Mouse (Mus musculus) neural tube, embryonic 11.5 days (tissue): ENCODE results near the gene Zfp27. TPM values are rescaled to one million over a fixed set of nuclear protein-coding genes. Genes with fewer than 3 reads are reported as not detected.
"Not testable (repeated sequence)": the region's sequence is repeated elsewhere in the genome, so short reads cannot be mapped to it uniquely, and the experiment has no call there.

Experiments used
- ATAC-seq: fragments of 200-750 bp; cut with Nextera tagmentation; 2 replicates; pipeline ENCODE4 v1.8.0; 2017; ENCODE audit warnings: moderate number of reproducible peaks, mild to moderate bottlenecking, moderate TSS enrichment, moderate library complexity; ENCODE audit not compliant: insufficient read depth, low FRiP score, low TSS enrichment
- DNase-seq: peaks from one replicate; pipeline ENCODE4 v3.0.0-alpha.2; 2015; ENCODE audit warnings: low spot score
- H3K27ac ChIP-seq: fragments of 300-500 bp; sonication (generic); 2 replicates; pipeline ENCODE4 v1.5.1; 2014; ENCODE audit warnings: low read depth, mild to moderate bottlenecking, low read length
- H3K27me3 ChIP-seq: fragments of 300-500 bp; sonication (generic); 2 replicates; pipeline ENCODE4 v1.6.1; 2014; ENCODE audit warnings: mild to moderate bottlenecking, low read length, mixed read lengths; ENCODE audit not compliant: control insufficient read depth, insufficient read depth
- H3K36me3 ChIP-seq: fragments of 300-500 bp; sonication (generic); 2 replicates; pipeline ENCODE4 v1.6.1; 2014; ENCODE audit warnings: mild to moderate bottlenecking, low read length, moderate library complexity, mixed read lengths; ENCODE audit not compliant: control insufficient read depth, insufficient read depth
- H3K4me1 ChIP-seq: fragments of 300-500 bp; sonication (generic); 2 replicates; pipeline ENCODE4 v1.6.1; 2014; ENCODE audit warnings: low read length, mixed read lengths; ENCODE audit not compliant: control insufficient read depth, insufficient read depth
- H3K4me2 ChIP-seq: fragments of 300-500 bp; sonication (generic); 2 replicates; pipeline ENCODE4 v1.6.1; 2014; ENCODE audit warnings: low read depth, mild to moderate bottlenecking, moderate library complexity
- H3K4me3 ChIP-seq: fragments of 300-500 bp; sonication (generic); 2 replicates; pipeline ENCODE4 v1.5.1; 2014; ENCODE audit warnings: low read depth, low read length
- H3K9ac ChIP-seq: fragments of 300-500 bp; sonication (generic); 2 replicates; pipeline ENCODE4 v1.6.1; 2014; ENCODE audit warnings: mild to moderate bottlenecking, low read length
- H3K9me3 ChIP-seq: fragments of 300-500 bp; sonication (generic); 2 replicates; pipeline ENCODE4 v1.6.1; 2016; ENCODE audit warnings: low read length; ENCODE audit not compliant: control insufficient read depth
- WGBS: fragments of 180-500 bp; shearing (Covaris S2); extraction: QIAGEN DNeasy Blood & Tissue Kit; methylation state at CpG from one replicate; pipeline ENCODE4 v1.1.7; 2014; 5-methylcytosine and 5-hydroxymethylcytosine counted together
- polyA plus RNA-seq: library from polyadenylated mRNA; unstranded; fragments of >200 nt; fragmentation: Nextera tagmentation; extraction: Ambion mirVana; gene quantifications from 2 replicates; pipeline ENCODE4 v1.2.1, GENCODE M21; 2014

The Zfp27 gene
- polyA plus RNA-seq, 1 experiment from 2014 or later: 14.4 TPM

- DNase-seq (no peak), ATAC-seq (no peak)
- no peaks in the 10 kb centered on the region for H3K27me3 ChIP-seq
- no peak overlapping the region for H3K9ac ChIP-seq
- no peak overlapping the region for H3K4me3 ChIP-seq
- peaks cover 4% of the 10 kb centered on the region; the same call in 1 of the 2 replicates for H3K4me1 ChIP-seq
- H3K9me3 ChIP-seq: no peaks in the 10 kb centered on the region
- 87% methylated on average over 5 of the region's 5 CpGs for whole genome bisulfite sequencing
- no peak overlapping the region for H3K4me2 ChIP-seq
- H3K36me3 ChIP-seq: peaks cover 4% of the 10 kb centered on the region
- H3K27ac ChIP-seq: 0 out of 2 replicates have a peak overlapping the region, but pooled peaks have one; percentile 93
These were observed 834 bp upstream of the Zfp27 start for GRCm38 (mm10) chr7:29907206-29907605.

- Histone ChIP-seq H3K9ac (peak overlapping the region; percentile 60), H3K36me3 (no peaks in the 10 kb centered on the region; the same call in 1 of the 2 replicates), H3K4me2 (peak overlapping the region; percentile 70), H3K27ac (peak overlapping the region; percentile 93), H3K27me3 (no peaks in the 10 kb centered on the region), H3K4me1 (peaks cover 4% of the 10 kb centered on the region; the same call in 1 of the 2 replicates), H3K9me3 (no peaks in the 10 kb centered on the region), H3K4me3 (peak overlapping the region; percentile 54)
- DNase-seq (no peak), ATAC-seq (no peak)
- 26% methylated on average over 8 of the region's 8 CpGs for WGBS
These were observed 298 bp upstream of the Zfp27 start for GRCm38 (mm10) chr7:29906682-29907058.

GRCm38 (mm10) chr7:29904101-29904500 lies 2.3 kb downstream of the Zfp27 start:
- ATAC-seq (no peak), DNase-seq (no peak)
- Histone ChIP-seq H3K9me3 (no peaks in the 10 kb centered on the region; the same call in 1 of the 2 replicates), H3K4me2 (no peak overlapping the region), H3K4me1 (peaks cover under 1% of the 10 kb centered on the region; the same call in 1 of the 2 replicates), H3K27ac (no peak overlapping the region), H3K4me3 (no peak overlapping the region), H3K9ac (no peak overlapping the region), H3K27me3 (no peaks in the 10 kb centered on the region), H3K36me3 (peaks cover 3% of the 10 kb centered on the region)
- 98% methylated on average over 4 of the region's 4 CpGs for WGBS

GRCm38 (mm10) chr7:29898351-29898750 lies 8.0 kb downstream of the Zfp27 start:
- H3K36me3 ChIP-seq: peaks cover 44% of the 10 kb centered on the region
- H3K4me3 ChIP-seq: no peak overlapping the region
- ATAC-seq: no peak
- no peak overlapping the region for H3K9ac ChIP-seq
- H3K27me3 ChIP-seq: no peaks in the 10 kb centered on the region
- H3K9me3 ChIP-seq: peaks cover 25% of the 10 kb centered on the region
- no peaks in the 10 kb centered on the region for H3K4me1 ChIP-seq
- 98% methylated on average over 4 of the region's 4 CpGs for WGBS
- H3K4me2 ChIP-seq: no peak overlapping the region
- no peak for DNase-seq
- no peak overlapping the region for H3K27ac ChIP-seq

GRCm38 (mm10) chr7:29892756-29893155 lies 13.6 kb downstream of the Zfp27 start:
- H3K9ac ChIP-seq: no peak overlapping the region
- H3K27me3 ChIP-seq: no peaks in the 10 kb centered on the region
- DNase-seq (no peak), ATAC-seq (no peak)
- H3K4me3 ChIP-seq: no peak overlapping the region
- WGBS: 95% methylated on average over 4 of the region's 4 CpGs
- no peak overlapping the region for H3K27ac ChIP-seq
- H3K9me3 ChIP-seq: peaks cover 29% of the 10 kb centered on the region
- no peaks in the 10 kb centered on the region for H3K4me1 ChIP-seq
- H3K4me2 ChIP-seq: no peak overlapping the region
- H3K36me3 ChIP-seq: peaks cover 46% of the 10 kb centered on the region

GRCm38 (mm10) chr7:29890501-29890900 lies 15.9 kb downstream of the Zfp27 start:
- ATAC-seq (no peak), DNase-seq (no peak)
- Histone ChIP-seq H3K4me3 (no peak overlapping the region), H3K9me3 (peaks cover 31% of the 10 kb centered on the region), H3K27me3 (no peaks in the 10 kb centered on the region), H3K36me3 (peaks cover 36% of the 10 kb centered on the region), H3K9ac (no peak overlapping the region), H3K4me1 (no peaks in the 10 kb centered on the region), H3K27ac (no peak overlapping the region), H3K4me2 (no peak overlapping the region)
- 97% methylated on average over 7 of the region's 7 CpGs for whole genome bisulfite sequencing

GRCm38 (mm10) chr7:29880916-29881315 lies 25.5 kb downstream of the Zfp27 start:
- Histone ChIP-seq H3K4me1 (no peaks in the 10 kb centered on the region), H3K27me3 (no peaks in the 10 kb centered on the region), H3K4me3 (no peak overlapping the region), H3K9me3 (0 out of 2 replicates have a peak, but pooled peaks cover 2% of the 10 kb centered on the region), H3K4me2 (no peak overlapping the region), H3K9ac (no peak overlapping the region), H3K36me3 (no peaks in the 10 kb centered on the region; the same call in none of the 2 replicates), H3K27ac (no peak overlapping the region)
- WGBS: 95% methylated on average over 7 of the region's 7 CpGs
- DNase-seq (no peak), ATAC-seq (no peak)

GRCm38 (mm10) chr7:29880056-29880455 lies 26.3 kb downstream of the Zfp27 start:
- H3K4me2 ChIP-seq: no peak overlapping the region
- H3K27ac ChIP-seq: no peak overlapping the region
- ATAC-seq (no peak), DNase-seq (no peak)
- no peak overlapping the region for H3K4me3 ChIP-seq
- peaks cover 10% of the 10 kb centered on the region for H3K9me3 ChIP-seq
- no peak overlapping the region for H3K9ac ChIP-seq
- WGBS: 82% methylated on average over 7 of the region's 7 CpGs
- peaks cover 6% of the 10 kb centered on the region for H3K36me3 ChIP-seq
- H3K27me3 ChIP-seq: no peaks in the 10 kb centered on the region
- H3K4me1 ChIP-seq: no peaks in the 10 kb centered on the region

- WGBS: 93% methylated on average over 9 of the region's 9 CpGs
- H3K4me3 ChIP-seq, H3K4me2 ChIP-seq, H3K27ac ChIP-seq, H3K9ac ChIP-seq, ATAC-seq, H3K4me1 ChIP-seq, DNase-seq, H3K27me3 ChIP-seq: not testable (repeated sequence)
- Histone ChIP-seq H3K36me3 (peaks cover 15% of the 10 kb centered on the region), H3K9me3 (peaks cover 18% of the 10 kb centered on the region)
These were observed 28.8 kb downstream of the Zfp27 start for GRCm38 (mm10) chr7:29877561-29877960.
